Mouse (Mus musculus): Measurements from ENCODE around the gene Fitm1.

GRCm38 (mm10) chr14:55559799-55560201 lies 15.6 kb upstream of the Fitm1 start, which contains the start of gene Dcaf11:
- TF ChIP-seq CTCF (conservative IDR thresholded peaks at IDR 0.05; ENCODE audit: insufficient read depth, insufficient read length, low read depth, low read length): 0 out of 2 replicates have a peak, but pooled peaks have one; percentile 8
- peak; percentile 91 for TF ChIP-seq POLR2A (IDR thresholded peaks at IDR 0.05; ENCODE audit: low read depth, low read length)
